Mouse (Mus musculus): ENCODE measurements at regions not wholly inside any gene's neighbourhood (a gene's known extent, or its start where the extent isn't known, plus 50 kb on each side); places are given as distances from the start of the nearest gene placed in this dataset.

GRCm38 (mm10) chr11:89247991-89248390 is 54.1 kb downstream of the Nog start:
- no peak overlapping the region for H3K4me3 ChIP-seq (ENCODE audit: low read length)
- ATAC-seq, result no peak
- no peaks in the 10 kb centered on the region for H3K36me3 ChIP-seq (ENCODE audit: control insufficient read depth, insufficient read depth, low read length)
- H3K9ac ChIP-seq (ENCODE audit: low read depth, low read length), result no peak overlapping the region
- no peaks in the 10 kb centered on the region for H3K9me3 ChIP-seq (ENCODE audit: control insufficient read depth, low read length)
- no peak overlapping the region for H3K4me2 ChIP-seq (ENCODE audit: low read length)
- no peaks in the 10 kb centered on the region for H3K27me3 ChIP-seq (replicated peaks; ENCODE audit: control insufficient read depth, insufficient read depth, low read length)
- 82% methylated on average over 2 of the region's 2 CpGs for WGBS
- H3K4me1 ChIP-seq (ENCODE audit: control insufficient read depth, insufficient read depth, low read depth, low read length), result no peaks in the 10 kb centered on the region
- no peak overlapping the region for H3K27ac ChIP-seq (ENCODE audit: low read depth, low read length)

GRCm38 (mm10) chr11:89243370-89243769 is 58.8 kb downstream of the Nog start:
- no peak for ATAC-seq
- no peak overlapping the region for H3K4me3 ChIP-seq (ENCODE audit: low read length)
- H3K36me3 ChIP-seq (ENCODE audit: control insufficient read depth, insufficient read depth, low read length), result no peaks in the 10 kb centered on the region
- no peaks in the 10 kb centered on the region for H3K4me1 ChIP-seq (ENCODE audit: control insufficient read depth, insufficient read depth, low read depth, low read length)
- H3K27me3 ChIP-seq (replicated peaks; ENCODE audit: control insufficient read depth, insufficient read depth, low read length), result no peaks in the 10 kb centered on the region
- WGBS, result 17% methylated on average over 3 of the region's 3 CpGs
- no peaks in the 10 kb centered on the region for H3K9me3 ChIP-seq (ENCODE audit: control insufficient read depth, low read length)
- no peak overlapping the region for H3K9ac ChIP-seq (ENCODE audit: low read depth, low read length)
- no peak overlapping the region for H3K4me2 ChIP-seq (ENCODE audit: low read length)
- H3K27ac ChIP-seq (ENCODE audit: low read depth, low read length), result no peak overlapping the region

GRCm38 (mm10) chr11:89242130-89242529 is 60.0 kb downstream of the Nog start:
- Histone ChIP-seq H3K36me3 (ENCODE audit: control insufficient read depth, insufficient read depth, low read length) (no peaks in the 10 kb centered on the region), H3K9me3 (ENCODE audit: control insufficient read depth, low read length) (no peaks in the 10 kb centered on the region), H3K4me1 (ENCODE audit: control insufficient read depth, insufficient read depth, low read depth, low read length) (no peaks in the 10 kb centered on the region), H3K4me2 (ENCODE audit: low read length) (no peak overlapping the region), H3K27me3 (replicated peaks; ENCODE audit: control insufficient read depth, insufficient read depth, low read length) (no peaks in the 10 kb centered on the region), H3K4me3 (ENCODE audit: low read length) (no peak overlapping the region), H3K9ac (ENCODE audit: low read depth, low read length) (no peak overlapping the region), H3K27ac (ENCODE audit: low read depth, low read length) (no peak overlapping the region)
- 73% methylated on average over 2 of the region's 2 CpGs for WGBS
- no peak for ATAC-seq

- Histone ChIP-seq H3K9ac (ENCODE audit: low read depth, low read length) (no peak overlapping the region), H3K36me3 (ENCODE audit: control insufficient read depth, insufficient read depth, low read length) (no peaks in the 10 kb centered on the region), H3K27me3 (replicated peaks; ENCODE audit: control insufficient read depth, insufficient read depth, low read length) (no peaks in the 10 kb centered on the region), H3K27ac (ENCODE audit: low read depth, low read length) (no peak overlapping the region), H3K4me1 (ENCODE audit: control insufficient read depth, insufficient read depth, low read depth, low read length) (no peaks in the 10 kb centered on the region), H3K9me3 (ENCODE audit: control insufficient read depth, low read length) (no peaks in the 10 kb centered on the region), H3K4me3 (ENCODE audit: low read length) (no peak overlapping the region), H3K4me2 (ENCODE audit: low read length) (no peak overlapping the region)
- WGBS, result 66% methylated on average over 9 of the region's 9 CpGs
- no peak for ATAC-seq
Observed at GRCm38 (mm10) chr11:89239891-89240290, 62.2 kb downstream of the Nog start.

GRCm38 (mm10) chr11:89236904-89237303 is 65.2 kb downstream of the Nog start:
- H3K4me1 ChIP-seq (ENCODE audit: control insufficient read depth, insufficient read depth, low read depth, low read length), result no peaks in the 10 kb centered on the region
- H3K9me3 ChIP-seq (ENCODE audit: control insufficient read depth, low read length), result no peaks in the 10 kb centered on the region; the same call in 1 of the 2 replicates
- no peak for ATAC-seq
- H3K27ac ChIP-seq (ENCODE audit: low read depth, low read length), result no peak overlapping the region
- no peak overlapping the region for H3K9ac ChIP-seq (ENCODE audit: low read depth, low read length)
- 95% methylated on average over 3 of the region's 3 CpGs for WGBS
- H3K27me3 ChIP-seq (replicated peaks; ENCODE audit: control insufficient read depth, insufficient read depth, low read length), result no peaks in the 10 kb centered on the region
- no peak overlapping the region for H3K4me2 ChIP-seq (ENCODE audit: low read length)
- no peak overlapping the region for H3K4me3 ChIP-seq (ENCODE audit: low read length)
- no peaks in the 10 kb centered on the region for H3K36me3 ChIP-seq (ENCODE audit: control insufficient read depth, insufficient read depth, low read length)

- Histone ChIP-seq H3K4me2 (ENCODE audit: low read length) (no peak overlapping the region), H3K27ac (ENCODE audit: low read depth, low read length) (no peak overlapping the region), H3K36me3 (ENCODE audit: control insufficient read depth, insufficient read depth, low read length) (no peaks in the 10 kb centered on the region), H3K27me3 (replicated peaks; ENCODE audit: control insufficient read depth, insufficient read depth, low read length) (no peaks in the 10 kb centered on the region), H3K9me3 (ENCODE audit: control insufficient read depth, low read length) (no peaks in the 10 kb centered on the region; the same call in 1 of the 2 replicates), H3K4me1 (ENCODE audit: control insufficient read depth, insufficient read depth, low read depth, low read length) (no peaks in the 10 kb centered on the region), H3K9ac (ENCODE audit: low read depth, low read length) (no peak overlapping the region), H3K4me3 (ENCODE audit: low read length) (no peak overlapping the region)
- WGBS, result 63% methylated on average over 9 of the region's 9 CpGs
- no peak for ATAC-seq
Observed at GRCm38 (mm10) chr11:89232884-89233480, 69.2 kb downstream of the Nog start.

GRCm38 (mm10) chr11:89229726-89230125 is 72.4 kb downstream of the Nog start:
- Histone ChIP-seq H3K36me3 (ENCODE audit: control insufficient read depth, insufficient read depth, low read length) (no peaks in the 10 kb centered on the region), H3K27me3 (replicated peaks; ENCODE audit: control insufficient read depth, insufficient read depth, low read length) (no peaks in the 10 kb centered on the region), H3K4me2 (ENCODE audit: low read length) (no peak overlapping the region), H3K9me3 (ENCODE audit: control insufficient read depth, low read length) (no peaks in the 10 kb centered on the region; the same call in 1 of the 2 replicates), H3K27ac (ENCODE audit: low read depth, low read length) (no peak overlapping the region), H3K9ac (ENCODE audit: low read depth, low read length) (no peak overlapping the region), H3K4me1 (ENCODE audit: control insufficient read depth, insufficient read depth, low read depth, low read length) (no peaks in the 10 kb centered on the region), H3K4me3 (ENCODE audit: low read length) (no peak overlapping the region)
- WGBS, result 66% methylated on average over 5 of the region's 5 CpGs
- ATAC-seq, result no peak

- H3K4me1 ChIP-seq (ENCODE audit: control insufficient read depth, insufficient read depth, low read depth, low read length), result peaks cover 2% of the 10 kb centered on the region; the same call in 1 of the 2 replicates
- no peak overlapping the region for H3K9ac ChIP-seq (ENCODE audit: low read depth, low read length)
- no peaks in the 10 kb centered on the region for H3K36me3 ChIP-seq (ENCODE audit: control insufficient read depth, insufficient read depth, low read length)
- 92% methylated on average over 5 of the region's 5 CpGs for WGBS
- H3K9me3 ChIP-seq (ENCODE audit: control insufficient read depth, low read length), result no peaks in the 10 kb centered on the region
- H3K27ac ChIP-seq (ENCODE audit: low read depth, low read length), result no peak overlapping the region
- H3K4me3 ChIP-seq (ENCODE audit: low read length), result no peak overlapping the region
- no peak overlapping the region for H3K4me2 ChIP-seq (ENCODE audit: low read length)
- ATAC-seq, result no peak
- no peaks in the 10 kb centered on the region for H3K27me3 ChIP-seq (replicated peaks; ENCODE audit: control insufficient read depth, insufficient read depth, low read length)
Observed at GRCm38 (mm10) chr11:89213204-89213603, 88.9 kb downstream of the Nog start.

GRCm38 (mm10) chr11:89209531-89209950 is 92.6 kb downstream of the Nog start:
- Histone ChIP-seq H3K27me3 (replicated peaks; ENCODE audit: control insufficient read depth, insufficient read depth, low read length) (no peaks in the 10 kb centered on the region), H3K4me1 (ENCODE audit: control insufficient read depth, insufficient read depth, low read depth, low read length) (peaks cover 2% of the 10 kb centered on the region; the same call in 1 of the 2 replicates), H3K9me3 (ENCODE audit: control insufficient read depth, low read length) (no peaks in the 10 kb centered on the region), H3K27ac (ENCODE audit: low read depth, low read length) (no peak overlapping the region), H3K9ac (ENCODE audit: low read depth, low read length) (no peak overlapping the region), H3K4me2 (ENCODE audit: low read length) (peak overlapping the region; percentile 16; the same call in 1 of the 2 replicates), H3K36me3 (ENCODE audit: control insufficient read depth, insufficient read depth, low read length) (no peaks in the 10 kb centered on the region), H3K4me3 (ENCODE audit: low read length) (no peak overlapping the region)
- WGBS, result 28% methylated on average over 11 of the region's 11 CpGs
- no peak for ATAC-seq
